Mouse (Mus musculus): ENCODE data around the gene Olfr558. TPM values are rescaled to one million over a fixed set of nuclear protein-coding genes. Genes with fewer than 3 reads are reported as not detected.

Olfr558 gene
- total and polyA plus RNA-seq, 3 experiments: not detected

DNA sequence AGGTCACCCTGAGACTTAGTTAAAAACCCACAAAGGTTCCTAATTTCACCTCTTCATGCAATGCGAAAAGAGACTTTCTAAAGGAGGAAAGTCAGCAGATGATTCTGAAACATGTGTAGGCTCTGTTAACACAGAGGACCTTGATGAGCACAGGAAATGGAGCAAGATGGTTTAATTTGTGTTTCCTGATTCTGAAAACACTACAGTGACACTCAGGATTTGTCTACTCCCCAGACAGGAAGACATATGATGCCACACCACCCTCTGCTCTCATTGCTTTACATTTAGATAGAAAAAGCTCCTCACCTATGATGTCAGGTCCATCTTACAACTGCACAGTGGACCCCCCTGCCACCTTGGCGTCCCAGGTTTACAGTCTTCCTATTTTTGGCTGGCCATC is 25.8 kb upstream of the Olfr558 start:
- TF ChIP-seq ELF1 (IDR thresholded peaks at IDR 0.05; ENCODE audit: low read depth, low read length) (no peak), RAD21 (IDR thresholded peaks at IDR 0.05; ENCODE audit: low read depth, low read length) (no peak)
- no peak overlapping the region for H3K27ac ChIP-seq (ENCODE audit: insufficient read depth, low read depth)
- no peaks in the 10 kb centered on the region for H3K79me2 ChIP-seq (replicated peaks; ENCODE audit: control insufficient read depth, extremely low read depth, insufficient read depth, poor library complexity, severe bottlenecking)
- H3K4me3 ChIP-seq (replicated peaks in 1 of 3; ENCODE audit: low read depth in 2 of 3, low read length in 2 of 3, poor library complexity in 1 of 3): no peak overlapping the region
- H3K9me3 ChIP-seq (replicated peaks; ENCODE audit: low read length): no peaks in the 10 kb centered on the region
- H3K9ac ChIP-seq (ENCODE audit: insufficient read depth, low read depth): no peak overlapping the region
- no peak overlapping the region for H3K4me2 ChIP-seq (ENCODE audit: insufficient read depth, low read depth, poor library complexity, severe bottlenecking)
- H3K36me3 ChIP-seq (replicated peaks in 1 of 2; ENCODE audit: control insufficient read depth in 1 of 2, insufficient read depth in 1 of 2, low read length in 1 of 2): peaks cover 16 to 42% of the 10 kb centered on the region in 2 experiments
- in situ Hi-C loops (cut with MboI; ENCODE audit: low pct_ligation_motif_present, low pct_unique_long_range_greater_than_20kb, low sequenced_read_pairs) (no loop called here), dilution Hi-C loops (cut with MboI; ENCODE audit: extremely low pct_ligation_motif_present, extremely low pct_unique_long_range_greater_than_20kb, low sequenced_read_pairs) (no loop called here)
- no peak for DNase-seq (ENCODE audit: extremely low read depth)
- H3K27me3 ChIP-seq (replicated peaks): no peaks in the 10 kb centered on the region
- H3K4me1 ChIP-seq (ENCODE audit: control insufficient read depth in 1 of 2, insufficient read depth in 2 of 2): no peaks in the 10 kb centered on the region

DNA sequence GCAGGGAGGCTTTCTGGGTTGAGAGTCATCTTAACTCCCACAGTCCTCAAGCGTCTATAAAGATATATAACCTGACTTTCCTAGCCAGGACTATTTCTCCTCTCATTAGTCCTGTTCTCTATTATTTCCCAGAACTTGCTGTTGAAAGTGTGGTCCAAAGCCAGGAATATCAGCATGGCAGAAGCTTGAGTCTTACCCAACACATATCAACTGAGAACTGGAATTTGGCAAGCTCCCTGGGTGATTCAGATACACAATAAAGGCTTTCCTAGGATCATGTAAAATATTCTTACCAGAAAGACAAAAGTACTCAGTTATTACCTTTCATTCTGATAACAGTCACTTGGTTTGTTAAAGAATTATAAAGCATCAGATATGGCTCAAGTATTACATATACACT is 20.1 kb upstream of the Olfr558 start:
- H3K27ac ChIP-seq (ENCODE audit: insufficient read depth, low read depth): no peak overlapping the region
- H3K9ac ChIP-seq (ENCODE audit: insufficient read depth, low read depth): no peak overlapping the region
- no peaks in the 10 kb centered on the region for H3K79me2 ChIP-seq (replicated peaks; ENCODE audit: control insufficient read depth, extremely low read depth, insufficient read depth, poor library complexity, severe bottlenecking)
- no peak for DNase-seq (ENCODE audit: extremely low read depth)
- dilution Hi-C loops (cut with MboI; ENCODE audit: extremely low pct_ligation_motif_present, extremely low pct_unique_long_range_greater_than_20kb, low sequenced_read_pairs) (no loop called here), in situ Hi-C loops (cut with MboI; ENCODE audit: low pct_ligation_motif_present, low pct_unique_long_range_greater_than_20kb, low sequenced_read_pairs) (no loop called here)
- TF ChIP-seq POLR2A (IDR thresholded peaks at IDR 0.05; ENCODE audit: low read depth, low read length) (no peak), MEF2A (IDR thresholded peaks at IDR 0.05; ENCODE audit: borderline replicate concordance, low read depth, low read length) (no peak), CTCF (conservative IDR thresholded peaks at IDR 0.05 in 1 of 2, IDR thresholded peaks at IDR 0.05 in 1 of 2; ENCODE audit: low read depth in 2 of 2, low read length in 2 of 2) (no peak)
- H3K36me3 ChIP-seq (replicated peaks in 1 of 2; ENCODE audit: control insufficient read depth in 1 of 2, insufficient read depth in 1 of 2, low read length in 1 of 2): peaks cover 20 to 68% of the 10 kb centered on the region in 2 experiments
- no peak overlapping the region for H3K4me3 ChIP-seq (replicated peaks in 1 of 3; ENCODE audit: low read depth in 2 of 3, low read length in 2 of 3, poor library complexity in 1 of 3)
- no peaks in the 10 kb centered on the region for H3K9me3 ChIP-seq (replicated peaks; ENCODE audit: low read length)
- H3K27me3 ChIP-seq (replicated peaks): no peaks in the 10 kb centered on the region
- H3K4me1 ChIP-seq (ENCODE audit: control insufficient read depth in 1 of 2, insufficient read depth in 2 of 2): peaks cover 0 to 8% of the 10 kb centered on the region in 2 experiments; a peak in 1 of 4 replicates
- H3K4me2 ChIP-seq (ENCODE audit: insufficient read depth, low read depth, poor library complexity, severe bottlenecking): no peak overlapping the region

DNA sequence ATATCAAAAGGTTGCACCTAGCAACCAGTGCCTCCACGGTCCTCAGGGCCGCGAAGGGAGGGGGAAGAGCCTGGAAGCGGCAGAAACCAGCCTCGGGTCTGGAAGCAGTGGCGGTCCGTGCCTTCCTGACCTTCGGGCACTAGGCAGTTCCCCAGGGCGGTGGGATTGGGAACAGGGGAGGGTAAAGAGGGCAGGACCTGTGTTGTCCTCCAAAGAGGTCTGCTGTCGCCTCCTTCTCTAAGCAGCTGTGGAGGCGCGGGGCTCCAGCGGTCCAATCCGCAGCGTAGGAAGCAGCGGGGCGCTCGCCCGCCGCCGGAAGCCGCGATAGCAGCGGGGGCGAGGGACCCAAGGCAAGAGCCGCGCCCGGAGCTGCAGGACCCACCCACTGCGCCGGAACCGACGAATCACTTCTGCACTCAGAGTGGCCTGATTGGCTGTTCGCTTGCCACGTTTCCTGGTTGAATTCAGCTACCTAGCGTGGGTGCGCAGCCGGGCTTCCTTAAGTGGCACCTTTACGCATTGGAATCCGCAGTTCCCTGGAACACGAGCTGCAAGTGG is 15.0 kb upstream of the Olfr558 start, which contains the start of gene Trim68:
TSS of gene Trim68 (minus strand) at position 384 of the 558 bp plus-strand sequence.
- no peaks in the 10 kb centered on the region for H3K27me3 ChIP-seq (replicated peaks)
- in situ Hi-C loops (cut with MboI; ENCODE audit: low pct_ligation_motif_present, low pct_unique_long_range_greater_than_20kb, low sequenced_read_pairs) (no loop called here), dilution Hi-C loops (cut with MboI; ENCODE audit: extremely low pct_ligation_motif_present, extremely low pct_unique_long_range_greater_than_20kb, low sequenced_read_pairs) (no loop called here)
- peaks cover 0 to 13% of the 10 kb centered on the region in 2 experiments; a peak in 1 of 4 replicates for H3K4me1 ChIP-seq (ENCODE audit: control insufficient read depth in 1 of 2, insufficient read depth in 2 of 2)
- DNase-seq (ENCODE audit: extremely low read depth): peak; percentile 93
- H3K4me3 ChIP-seq (replicated peaks in 1 of 3; ENCODE audit: low read depth in 2 of 3, low read length in 2 of 3, poor library complexity in 1 of 3): peak within 1 kb of the TSS; percentile 65 to 73 (median 69)
- peaks cover 4 to 24% of the 10 kb centered on the region in 2 experiments for H3K36me3 ChIP-seq (replicated peaks in 1 of 2; ENCODE audit: control insufficient read depth in 1 of 2, insufficient read depth in 1 of 2, low read length in 1 of 2)
- H3K9me3 ChIP-seq (replicated peaks; ENCODE audit: low read length): no peaks in the 10 kb centered on the region
- no peak within 1 kb of the TSS for H3K27ac ChIP-seq (ENCODE audit: insufficient read depth, low read depth)
- H3K9ac ChIP-seq (ENCODE audit: insufficient read depth, low read depth): peak within 1 kb of the TSS; percentile 68
- peak within 1 kb of the TSS; percentile 68 for H3K4me2 ChIP-seq (ENCODE audit: insufficient read depth, low read depth, poor library complexity, severe bottlenecking)
- H3K79me2 ChIP-seq (replicated peaks; ENCODE audit: control insufficient read depth, extremely low read depth, insufficient read depth, poor library complexity, severe bottlenecking): no peaks in the 10 kb centered on the region
- TF ChIP-seq NELFE (IDR thresholded peaks at IDR 0.05; ENCODE audit: low read depth, low read length) (peak; percentile 70; the same call in 1 of the 2 replicates), CTCF (conservative IDR thresholded peaks at IDR 0.05 in 1 of 2, IDR thresholded peaks at IDR 0.05 in 1 of 2; ENCODE audit: low read depth in 2 of 2, low read length in 2 of 2) (no peak), CHD2 (IDR thresholded peaks at IDR 0.05; ENCODE audit: low read length) (peak; percentile 74), UBTF (IDR thresholded peaks at IDR 0.05; ENCODE audit: low read depth, low read length) (peak; percentile 81; the same call in 1 of the 2 replicates), MEF2A (IDR thresholded peaks at IDR 0.05; ENCODE audit: borderline replicate concordance, low read depth, low read length) (0 out of 2 replicates have a peak, but pooled peaks have one; percentile 11), ELF1 (IDR thresholded peaks at IDR 0.05; ENCODE audit: low read depth, low read length) (peak; percentile 93), USF2 (conservative IDR thresholded peaks at IDR 0.05; ENCODE audit: low read depth, low read length) (no peak), ZMIZ1 (IDR thresholded peaks at IDR 0.05; ENCODE audit: low read depth, low read length) (peak; percentile 51; the same call in 1 of the 2 replicates), HCFC1 (IDR thresholded peaks at IDR 0.05; ENCODE audit: low read depth, low read length) (peak; percentile 72), ZNF384 (IDR thresholded peaks at IDR 0.05; ENCODE audit: low read depth, low read length) (no peak), IRF4 (IDR thresholded peaks at IDR 0.05; ENCODE audit: low read depth, low read length) (no peak), BHLHE40 (IDR thresholded peaks at IDR 0.05; ENCODE audit: low read depth, low read length) (no peak), POLR2AphosphoS2 (IDR thresholded peaks at IDR 0.05; ENCODE audit: low read depth, low read length) (no peak), RAD21 (IDR thresholded peaks at IDR 0.05; ENCODE audit: low read depth, low read length) (no peak), MXI1 (IDR thresholded peaks at IDR 0.05; ENCODE audit: low read depth, low read length) (peak; percentile 53; the same call in 1 of the 2 replicates), TCF12 (IDR thresholded peaks at IDR 0.05; ENCODE audit: low read depth, low read length) (peak; percentile 59; the same call in 1 of the 2 replicates), PAX5 (IDR thresholded peaks at IDR 0.05; ENCODE audit: low read length) (no peak), MYC (IDR thresholded peaks at IDR 0.05; ENCODE audit: low read depth, low read length) (peak; percentile 47; the same call in 1 of the 2 replicates), JUND (conservative IDR thresholded peaks at IDR 0.05; ENCODE audit: low read depth, low read length) (no peak), ZKSCAN1 (IDR thresholded peaks at IDR 0.05; ENCODE audit: borderline replicate concordance, low read depth, low read length) (no peak), ZC3H11A (IDR thresholded peaks at IDR 0.05; ENCODE audit: low read depth, low read length) (no peak), GABPA (IDR thresholded peaks at IDR 0.05; ENCODE audit: insufficient replicate concordance, low read depth, low read length) (no peak), USF1 (IDR thresholded peaks at IDR 0.05; ENCODE audit: low read depth, low read length) (no peak), POLR2A (IDR thresholded peaks at IDR 0.05; ENCODE audit: low read depth, low read length) (peak; percentile 87)
